Mouse (Mus musculus) E14TG2a.4 (cell line): ENCODE measurements around the gene Kif26a.

Experiments used
- CTCF ChIP-seq: conservative IDR thresholded peaks from 2 replicates; pipeline ENCODE4 v1.5.1; 2014; ENCODE audit warnings: low read length
- POU5F1 ChIP-seq: IDR thresholded peaks from 2 replicates; pipeline ENCODE4 v1.6.1; 2014; ENCODE audit warnings: low read length, borderline replicate concordance

DNA sequence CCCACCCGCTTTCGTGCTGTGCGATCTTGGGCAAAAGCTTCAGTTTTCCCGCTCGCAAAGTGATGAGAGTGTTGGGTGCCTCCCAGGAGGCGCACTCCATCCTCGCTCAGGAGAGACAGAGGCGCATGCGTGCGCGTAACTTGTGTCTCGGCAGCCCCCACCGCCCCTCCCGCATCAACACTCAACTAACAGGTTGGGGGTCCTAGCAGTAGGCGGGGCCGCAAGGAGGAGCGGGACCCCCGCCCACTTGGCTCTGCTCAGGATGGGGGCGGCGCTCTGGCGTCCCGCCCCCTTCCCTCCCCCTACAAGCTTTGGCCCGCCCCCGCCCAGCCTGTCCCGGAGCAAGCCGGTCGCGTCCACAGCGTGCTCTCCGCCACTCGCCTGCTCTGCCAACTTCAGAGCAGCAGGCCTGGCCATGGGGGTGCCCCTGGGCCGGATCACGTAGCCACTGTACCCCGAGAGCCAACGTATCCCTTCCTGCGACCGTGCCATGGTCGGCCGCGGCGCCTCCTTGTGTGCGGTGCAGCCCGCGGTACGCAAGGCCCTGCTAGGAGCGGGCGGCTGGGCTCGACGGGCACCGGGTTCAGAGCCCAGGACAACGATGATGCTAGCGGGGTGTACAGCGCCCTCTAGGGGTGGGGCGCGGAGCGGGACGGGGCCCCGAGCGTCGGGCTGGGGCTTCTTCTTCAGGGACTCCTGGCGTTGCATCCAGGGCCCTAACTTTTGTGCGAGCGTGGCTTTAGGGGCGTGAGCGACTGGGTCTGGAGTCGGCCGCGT is at the start of gene Kif26a:
- TF ChIP-seq POU5F1 (no peak), CTCF (peak; percentile 38; the same call in 1 of the 2 replicates)
